Mouse (Mus musculus): Measurements from ENCODE around the gene Vars.
A peak's percentile ranks its signal among the peaks of the same experiment; 100 is the strongest.
"Not testable (repeated sequence)": the region's sequence is repeated elsewhere in the genome, so short reads cannot be mapped to it uniquely, and the experiment has no call there.

The Vars gene

DNA sequence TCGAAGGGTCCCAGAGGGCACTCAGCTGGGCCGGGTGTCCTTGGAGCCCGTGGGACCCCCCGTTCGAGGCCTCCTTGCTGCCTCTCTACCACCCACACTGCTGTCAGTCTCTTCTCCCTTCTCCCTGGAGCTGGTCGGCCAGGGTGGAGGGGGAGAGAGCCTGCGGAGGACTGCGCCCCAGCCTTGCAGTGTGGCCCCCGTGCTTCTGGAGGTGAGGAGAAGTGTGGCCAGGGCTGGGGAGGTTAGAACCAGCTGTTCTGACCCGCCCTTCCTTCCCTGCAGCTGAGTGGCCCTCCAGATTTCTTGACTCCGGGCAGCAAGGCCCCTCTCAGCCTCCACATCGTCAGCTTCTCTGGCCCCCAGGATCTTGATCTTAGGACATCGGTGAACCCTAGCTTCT lies 23.5 kb downstream of the Vars start:
- DNase-seq (ENCODE audit: low spot score), result no peak

DNA sequence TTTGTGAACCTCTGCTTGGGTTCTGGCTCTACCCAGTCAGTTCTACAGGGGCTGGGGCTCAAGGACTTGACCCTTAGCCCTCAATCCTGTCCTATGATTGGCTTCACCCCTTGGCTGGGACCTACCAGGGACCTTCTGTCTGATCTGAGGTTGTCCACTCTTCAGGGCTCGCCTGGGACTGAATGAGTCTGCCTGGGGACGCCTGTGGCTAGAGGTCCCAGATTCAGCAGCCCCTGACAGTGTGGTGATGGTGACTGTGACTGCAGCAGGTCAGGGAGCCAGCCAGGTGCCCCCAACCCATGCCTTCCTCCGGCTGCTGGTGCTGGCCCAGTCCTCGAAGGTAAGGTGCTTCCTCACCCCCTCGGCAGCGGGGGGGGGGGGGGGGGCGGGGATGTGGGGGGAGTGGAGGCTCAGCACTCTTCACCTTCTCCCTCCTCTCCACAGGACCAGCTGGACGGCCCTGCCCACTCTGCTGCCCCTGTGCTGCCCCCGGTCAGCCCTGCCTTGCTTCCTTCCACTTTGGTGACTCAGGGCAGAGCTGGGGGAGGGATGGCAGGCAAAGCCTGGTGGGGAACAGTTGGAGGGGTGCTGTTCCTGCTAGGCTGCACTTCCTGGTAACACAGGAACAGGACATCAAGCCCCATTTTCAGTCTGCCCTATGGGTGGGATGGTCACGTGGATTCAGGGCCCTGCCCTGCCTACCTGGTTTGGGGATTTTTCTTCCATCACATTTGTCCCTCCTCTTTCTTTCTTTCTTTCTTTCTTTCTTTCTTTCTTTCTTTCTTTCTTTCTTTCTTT lies 24.1 kb downstream of the Vars start:
- no peak for DNase-seq (ENCODE audit: low spot score)

DNA sequence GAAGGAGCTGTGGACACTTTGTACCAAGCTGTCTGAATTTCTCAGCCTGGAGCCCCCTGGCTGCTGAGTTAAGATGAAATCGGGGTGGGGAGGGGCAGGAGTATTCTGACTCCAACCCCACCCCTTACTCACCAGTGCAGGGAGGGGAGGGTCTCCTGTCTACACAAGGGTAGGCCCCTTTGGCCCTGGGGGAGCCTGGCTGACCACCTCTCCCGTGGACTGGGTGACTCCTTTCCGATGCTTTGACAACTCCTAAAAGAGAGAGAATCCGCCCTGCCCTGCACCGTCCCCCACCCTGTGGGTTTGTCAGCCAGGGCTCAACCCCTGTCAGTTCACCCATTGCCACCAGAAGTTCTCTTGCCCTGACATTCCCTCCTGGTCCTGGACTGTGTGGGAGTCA lies 25.4 kb downstream of the Vars start:
- DNase-seq (ENCODE audit: low spot score), result no peak

DNA sequence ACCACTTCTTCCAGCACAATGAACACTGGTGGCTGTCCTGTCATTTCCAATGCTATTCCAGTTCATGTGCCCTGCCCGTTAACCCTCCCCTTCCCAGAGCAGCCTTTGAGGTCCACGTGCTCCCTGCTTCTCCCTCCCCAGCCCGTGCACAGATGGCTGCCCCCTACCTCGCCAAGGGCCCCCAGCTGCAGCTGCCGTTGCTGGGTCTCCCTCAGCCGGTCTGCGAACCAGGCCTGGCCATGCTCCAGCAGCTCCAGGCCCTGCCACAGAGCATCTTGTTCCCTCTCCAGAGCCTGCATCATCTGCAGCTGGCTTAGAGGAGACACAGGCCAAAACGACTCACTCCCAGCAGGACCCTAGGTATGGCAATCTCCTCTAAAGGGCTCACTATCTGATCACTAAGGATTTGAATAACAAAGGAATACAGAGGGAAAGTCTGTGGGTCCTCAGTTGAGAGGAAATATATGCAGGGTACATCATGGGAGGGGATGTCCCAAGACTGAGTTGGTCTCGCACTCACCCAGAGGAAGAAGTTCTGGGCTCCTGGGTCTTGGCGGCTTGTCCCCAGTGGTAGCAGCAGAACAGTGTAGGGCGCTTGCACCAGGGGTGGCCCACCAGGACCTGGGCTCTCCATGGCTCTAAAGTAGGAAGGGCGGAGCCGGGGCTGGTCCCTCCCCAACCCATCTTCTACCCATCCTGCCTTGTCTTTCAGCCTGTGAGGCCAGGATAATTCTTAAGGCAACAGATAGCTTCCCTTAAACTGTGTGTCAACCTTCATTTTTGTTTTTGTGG lies 26.7 kb downstream of the Vars start, which contains the start of gene Sapcd1:
TSS of gene Sapcd1 (minus strand) at position 740 of the 792 bp plus-strand sequence.
- DNase-seq (ENCODE audit: low spot score), result peak; percentile 61

DNA sequence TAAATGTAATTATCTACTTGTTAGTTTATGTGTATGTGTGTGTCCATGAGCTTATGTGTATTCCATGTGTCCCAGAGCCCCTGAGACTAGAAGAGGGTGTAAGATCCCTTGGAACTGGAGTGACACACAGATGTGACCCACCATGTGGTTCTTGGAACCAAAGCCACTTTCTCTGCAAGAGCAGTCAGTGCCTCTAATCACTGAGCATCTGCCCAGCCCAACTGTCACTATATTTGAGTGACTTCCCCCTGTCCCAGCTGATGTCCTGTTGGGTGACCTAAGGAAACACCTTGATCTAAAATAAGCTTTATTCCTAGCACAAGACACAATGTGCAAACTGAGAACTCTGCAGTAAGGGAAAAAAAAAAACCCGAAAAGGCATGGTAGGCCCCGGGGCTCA lies 27.5 kb downstream of the Vars start:
- no peak for DNase-seq (ENCODE audit: low spot score)

DNA sequence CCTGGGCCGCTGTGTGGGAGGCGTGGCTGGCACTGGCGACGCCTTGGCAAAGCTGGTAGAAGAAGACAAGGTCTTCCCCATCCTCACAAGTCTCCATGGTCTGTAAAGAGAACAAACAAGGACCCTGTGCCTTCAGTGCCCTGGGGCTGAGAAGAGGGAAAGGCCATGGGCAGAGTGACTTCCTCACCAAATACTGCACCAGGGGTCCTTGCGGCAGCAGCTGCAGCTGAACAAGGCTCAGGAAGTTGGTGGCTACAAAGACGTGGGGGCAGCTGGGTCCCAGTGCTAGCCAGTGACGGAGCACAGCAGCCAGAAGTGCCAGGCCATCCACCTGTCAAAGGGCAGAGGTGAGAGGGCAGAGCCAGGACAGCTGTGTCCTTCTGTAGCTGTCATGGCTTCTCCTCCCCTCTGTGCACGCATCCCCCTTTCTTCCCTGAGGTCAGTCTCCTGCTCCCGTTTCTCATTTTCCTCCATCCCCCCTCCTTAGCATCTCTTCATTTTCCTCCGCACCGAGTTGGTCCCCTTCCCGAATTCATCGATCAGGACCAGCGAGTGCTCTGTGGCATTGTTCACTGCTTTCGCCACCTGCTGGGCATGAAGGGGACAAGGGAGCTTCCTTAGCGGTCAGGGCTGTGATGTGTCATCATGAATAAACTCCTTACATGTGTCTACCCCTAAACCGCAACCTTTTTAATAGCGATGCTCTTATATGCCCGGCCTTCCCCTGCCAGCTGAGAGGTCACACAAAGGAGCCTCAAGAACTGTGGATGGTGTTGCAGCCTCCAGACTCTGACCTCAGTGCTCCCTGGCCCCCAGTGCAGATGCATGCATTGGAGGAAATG lies 29.1 kb downstream of the Vars start:
- no peak for DNase-seq (ENCODE audit: low spot score)

DNA sequence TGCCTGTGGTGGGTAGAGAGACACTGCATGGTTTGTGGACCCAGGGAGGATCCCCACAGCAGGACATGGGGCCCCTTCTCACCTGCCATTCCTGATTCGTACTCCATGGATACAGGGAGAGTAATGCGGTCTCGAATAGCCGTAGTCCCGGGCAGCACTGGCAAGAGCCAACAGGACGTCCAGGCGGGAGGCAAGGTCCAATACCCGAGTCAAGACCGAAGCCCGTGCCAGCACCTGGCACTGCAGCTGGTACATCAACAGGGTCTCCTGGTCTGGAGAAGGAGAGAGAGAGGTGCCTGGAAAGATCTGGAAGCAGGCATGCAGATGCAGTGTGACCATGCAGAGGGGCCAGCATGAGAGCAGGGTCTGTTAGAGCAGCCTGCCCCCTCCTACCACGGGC lies 30.5 kb downstream of the Vars start:
- DNase-seq (ENCODE audit: low spot score), result no peak

DNA sequence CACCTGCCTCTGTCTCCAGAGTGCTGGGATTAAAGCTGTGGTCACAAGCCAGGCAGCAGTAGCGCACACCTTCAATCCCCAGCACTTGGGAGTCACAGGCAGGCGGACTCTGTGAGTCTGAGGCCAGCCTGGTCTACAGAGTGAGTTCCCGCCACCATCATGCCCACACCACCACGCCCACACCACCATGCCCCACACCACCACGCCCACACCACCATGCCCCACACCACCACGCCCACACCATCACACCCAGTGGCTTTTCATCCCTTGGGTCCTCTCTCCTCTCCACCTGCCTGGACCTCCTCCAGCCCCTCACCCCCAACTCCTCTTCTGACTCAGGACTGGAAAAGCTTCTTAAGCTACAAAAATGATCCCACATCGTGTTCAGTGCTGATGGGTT lies 31.1 kb downstream of the Vars start:
- no peak for DNase-seq (ENCODE audit: low spot score)

DNA sequence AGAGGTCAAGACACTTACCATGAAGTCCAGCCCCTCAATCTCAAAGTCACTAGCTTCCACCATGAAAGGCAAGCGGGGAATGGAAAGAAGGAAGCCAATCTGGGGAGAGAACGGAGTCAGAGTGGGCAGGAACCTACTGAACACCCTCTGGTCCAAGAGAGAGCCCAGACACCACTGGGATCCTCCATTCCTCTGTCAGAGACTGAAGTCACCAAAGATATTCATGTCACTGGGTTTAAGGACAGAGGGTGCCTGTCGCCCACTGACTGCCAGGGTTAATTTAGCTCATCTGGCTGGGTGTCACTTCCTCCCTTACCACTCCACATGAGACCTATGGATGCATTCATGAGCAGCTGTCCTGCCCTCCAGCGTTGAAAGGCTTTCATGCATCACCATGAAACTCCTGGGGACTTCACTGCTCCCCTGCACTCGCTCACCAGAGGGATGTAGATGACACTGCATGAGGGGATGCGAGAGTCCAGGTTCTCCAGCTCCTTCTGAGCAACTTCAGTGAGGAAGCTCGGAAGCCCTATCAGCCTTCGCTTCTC lies 31.6 kb downstream of the Vars start:
- DNase-seq (ENCODE audit: low spot score), result no peak

DNA sequence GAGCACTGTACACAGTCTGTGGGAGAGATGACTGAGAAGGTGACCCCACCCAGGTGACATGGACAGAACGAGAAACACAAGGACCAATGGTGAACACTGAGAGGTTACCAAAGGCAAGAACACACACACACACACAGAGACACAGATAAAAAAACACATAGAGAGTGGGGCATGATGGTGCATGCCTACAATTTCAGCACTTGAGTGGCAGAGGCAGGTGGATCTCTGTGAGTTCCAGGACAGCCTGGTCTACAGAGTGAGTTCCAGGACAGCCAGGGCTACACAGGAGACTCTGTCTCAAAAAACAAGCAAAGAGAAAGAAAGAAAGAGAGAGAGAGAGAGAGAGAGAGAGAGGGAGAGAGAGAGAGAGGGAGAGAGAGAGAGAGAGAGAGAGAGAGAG lies 32.9 kb downstream of the Vars start:
- not testable (repeated sequence) for DNase-seq (ENCODE audit: low spot score)

DNA sequence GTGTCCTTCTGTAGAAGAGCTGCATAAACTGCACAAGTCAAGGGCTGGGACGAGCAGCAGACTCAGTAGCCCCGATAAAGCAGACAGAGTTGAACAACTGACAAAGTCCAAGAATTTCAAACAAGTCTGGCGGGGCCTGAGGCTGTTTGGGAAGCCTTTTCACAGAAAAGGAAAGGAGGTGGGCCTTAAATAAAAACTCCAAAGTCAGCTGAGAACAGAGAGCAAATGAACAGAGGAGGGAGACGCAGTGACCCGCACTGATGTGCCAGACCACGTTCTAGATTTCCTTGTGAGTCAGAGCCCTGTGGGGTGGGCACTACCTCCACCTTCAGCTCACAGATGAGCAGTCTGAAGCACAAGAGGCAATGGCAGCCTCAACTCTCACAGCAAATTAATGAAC lies 34.1 kb downstream of the Vars start:
- DNase-seq (ENCODE audit: low spot score), result no peak

DNA sequence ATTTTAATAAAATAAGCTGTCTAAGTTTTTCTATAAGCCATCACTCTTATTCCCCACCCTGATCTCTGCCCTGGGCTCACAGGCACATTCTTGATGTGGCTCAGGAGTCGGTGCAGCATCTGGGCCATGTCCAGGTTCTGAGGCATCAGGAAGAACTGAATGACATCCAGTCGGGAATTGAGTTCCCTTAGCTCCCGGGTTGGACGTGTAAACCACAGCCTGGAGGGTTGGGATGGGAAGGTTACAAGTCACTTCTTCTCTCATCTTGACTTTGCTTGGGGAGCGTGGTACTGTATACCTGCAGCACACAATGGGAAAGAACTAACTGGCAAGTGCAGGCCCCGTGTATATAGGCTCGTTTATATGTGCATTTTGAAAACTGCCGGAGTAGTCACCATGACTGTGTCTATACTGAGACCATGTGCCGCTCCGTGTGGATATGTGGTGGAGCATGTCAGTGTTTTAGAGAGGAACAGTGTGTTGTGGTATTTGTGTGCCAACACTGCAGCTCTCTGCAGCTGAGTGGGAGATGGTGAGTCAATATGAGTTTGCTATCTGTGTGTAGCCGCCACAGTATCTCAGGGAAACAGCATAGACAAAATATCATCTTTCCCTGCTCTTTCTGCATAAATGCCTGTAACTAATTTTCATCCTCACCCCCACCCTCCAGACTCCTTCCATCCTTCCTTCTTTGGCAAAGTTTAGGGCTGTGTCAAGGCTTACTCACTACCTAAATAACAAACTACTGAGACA lies 38.5 kb downstream of the Vars start:
- DNase-seq (ENCODE audit: low spot score), result peak; percentile 54

DNA sequence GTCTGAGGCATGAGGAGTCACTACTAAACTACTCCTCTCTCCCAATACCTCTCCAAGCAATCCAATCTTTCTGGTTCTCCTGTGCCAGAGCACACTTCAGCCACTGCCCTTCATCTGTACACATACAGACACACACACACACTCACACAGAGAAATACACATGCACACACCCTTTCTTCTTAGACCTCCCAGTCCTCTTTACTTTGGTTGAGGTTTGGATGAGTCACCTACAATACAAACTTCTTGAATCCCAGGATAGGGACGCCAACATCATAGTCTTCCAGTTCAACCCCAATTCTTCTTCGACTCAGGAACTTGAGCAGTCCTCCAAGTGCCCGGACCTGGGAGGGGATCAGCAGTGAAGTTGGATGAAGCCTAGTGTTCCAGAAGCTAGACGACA lies 43.0 kb downstream of the Vars start:
- DNase-seq (ENCODE audit: low spot score), result no peak

DNA sequence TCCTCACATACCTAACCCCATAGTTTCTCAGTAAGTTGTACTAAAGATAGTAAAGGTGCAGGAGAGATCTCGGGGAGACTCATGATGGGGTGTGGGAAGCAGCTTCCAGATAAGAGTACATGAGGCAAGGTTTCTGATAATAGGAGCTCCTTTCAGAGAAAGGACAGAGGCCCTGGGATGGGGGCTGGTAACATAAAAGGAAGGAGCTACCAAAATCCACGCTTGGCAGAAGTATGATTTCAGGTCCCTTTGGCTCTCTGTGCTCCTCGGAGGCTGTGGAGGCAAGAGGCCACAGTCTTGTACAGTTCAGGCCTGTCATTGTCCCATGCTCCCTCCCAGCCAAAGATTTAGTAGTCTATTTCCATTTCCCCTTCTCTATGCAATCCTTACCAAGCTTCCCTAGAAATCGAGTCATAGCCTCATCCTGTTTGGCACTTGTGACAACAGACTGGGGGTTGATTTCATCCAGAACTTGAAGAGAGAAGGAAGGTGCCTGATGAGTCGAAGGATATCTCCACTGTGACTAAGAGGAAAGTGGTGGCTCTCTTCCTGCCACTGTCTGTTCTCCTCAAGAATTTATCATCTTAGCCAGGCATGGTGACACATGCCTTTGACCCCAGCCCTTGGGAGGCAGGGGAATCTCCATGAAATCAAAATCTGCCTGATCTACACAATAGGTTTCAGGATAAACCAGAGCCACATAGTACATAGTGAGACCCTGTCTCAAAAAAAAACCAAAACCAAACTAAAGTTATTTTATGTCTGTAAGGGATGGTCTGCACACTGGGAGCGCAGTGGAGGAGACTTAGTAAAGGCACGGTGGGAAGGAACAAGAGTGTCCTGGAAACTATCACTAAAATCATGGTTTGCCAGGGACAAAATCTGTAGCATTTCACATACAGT lies 44.4 kb downstream of the Vars start:
- no peak for DNase-seq (ENCODE audit: low spot score)

DNA sequence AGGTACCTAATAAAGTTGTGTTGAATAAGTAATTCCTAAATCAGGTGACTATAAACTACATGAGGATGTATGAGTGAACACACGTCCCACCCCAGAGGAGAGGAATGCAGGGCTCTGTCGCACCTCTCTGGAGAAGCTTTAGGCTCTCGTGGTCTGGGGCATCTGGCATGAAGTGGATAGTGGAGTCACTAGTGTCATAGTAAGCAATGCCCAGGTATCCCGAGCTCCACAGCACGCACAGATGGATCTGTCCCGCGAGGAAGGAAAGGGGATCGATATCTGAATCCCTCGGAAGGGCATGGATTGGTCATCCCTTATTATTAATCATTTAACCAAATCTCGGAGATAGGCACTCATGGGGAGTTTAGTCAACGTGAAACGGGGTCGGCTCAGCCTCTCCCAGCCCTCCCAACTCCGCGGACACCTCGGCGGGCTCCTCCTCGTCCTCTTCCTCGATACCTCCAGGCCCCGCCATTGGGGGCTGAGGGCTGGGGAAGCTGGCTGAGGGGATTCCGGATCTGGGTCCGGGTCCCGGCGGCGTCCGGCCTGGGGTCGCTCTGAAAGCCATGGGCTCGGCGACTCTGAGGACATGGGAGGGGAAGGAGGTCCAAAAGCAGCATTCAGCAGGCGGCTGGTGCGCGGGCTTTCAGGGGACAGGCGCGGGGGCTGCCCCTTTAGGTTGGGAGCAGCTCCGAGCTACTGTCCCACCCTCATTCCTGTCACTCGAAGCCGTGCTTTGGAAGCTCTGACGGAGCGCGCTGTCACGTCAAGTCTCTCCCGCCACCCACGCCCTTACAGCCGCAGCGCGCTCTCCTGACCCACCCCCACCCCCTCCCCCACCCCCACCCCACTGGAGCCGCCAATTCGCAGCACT lies 45.3 kb downstream of the Vars start:
- no peak for DNase-seq (ENCODE audit: low spot score)

DNA sequence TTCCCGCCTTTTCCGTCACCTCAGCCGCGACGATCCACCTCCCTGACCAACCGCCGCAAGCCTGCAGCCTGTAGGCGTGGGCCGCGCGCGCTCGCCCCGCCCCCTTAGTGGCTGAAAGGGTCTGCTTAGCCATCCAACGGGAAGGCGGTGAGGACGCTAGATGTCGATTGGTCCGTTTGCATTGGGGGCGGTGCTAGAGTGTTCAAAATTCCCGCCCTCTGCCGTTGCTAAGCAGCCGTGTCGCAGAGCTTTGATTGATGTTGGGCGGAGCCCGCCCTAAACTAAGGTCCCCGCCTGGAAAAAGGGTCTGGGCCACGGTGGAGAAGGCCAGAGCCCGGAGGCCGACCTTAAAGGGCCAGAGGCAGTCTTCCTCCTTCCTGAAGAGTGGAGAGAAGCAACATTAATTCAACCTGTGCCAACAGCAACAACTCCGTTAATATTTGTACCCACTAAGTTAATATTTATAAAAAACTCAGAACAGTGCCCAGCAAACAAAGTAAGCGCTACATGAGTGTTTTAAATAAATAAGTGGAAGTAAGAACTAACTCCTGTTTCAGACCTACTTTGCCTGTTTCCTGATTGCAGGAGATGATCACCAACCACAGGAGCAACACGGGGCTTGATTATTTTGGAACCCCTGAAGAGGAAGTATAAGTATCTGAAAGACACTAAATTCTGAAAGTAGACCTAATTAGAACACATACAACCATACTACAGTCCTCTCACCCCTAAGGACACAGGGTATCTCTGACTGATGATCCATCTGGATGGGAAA lies 46.1 kb downstream of the Vars start, which contains the start of gene Msh5:
TSS of gene Msh5 (minus strand) at position 65 of the 775 bp plus-strand sequence.
- peak; percentile 95 for DNase-seq (ENCODE audit: low spot score)

DNA sequence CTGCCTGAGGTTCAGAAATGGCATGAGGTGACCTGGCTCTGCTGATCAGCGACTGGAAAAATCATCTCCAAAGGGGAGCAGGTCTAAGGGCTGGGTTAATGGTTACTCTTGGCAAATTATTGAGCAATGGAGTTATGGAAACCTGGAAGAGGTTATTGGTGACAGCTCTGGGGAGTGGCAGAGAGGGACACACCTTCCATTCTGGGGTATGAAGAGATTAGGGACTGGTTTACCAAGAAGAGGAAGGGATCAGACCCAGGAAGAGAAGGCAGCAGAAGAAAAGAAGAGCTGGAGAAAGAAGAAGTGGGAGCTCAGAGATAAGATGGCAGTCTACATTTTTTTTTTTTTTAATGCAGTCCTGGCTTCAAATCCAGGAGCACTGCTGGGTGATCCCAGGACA lies 46.9 kb downstream of the Vars start:
- DNase-seq (ENCODE audit: low spot score), result no peak

DNA sequence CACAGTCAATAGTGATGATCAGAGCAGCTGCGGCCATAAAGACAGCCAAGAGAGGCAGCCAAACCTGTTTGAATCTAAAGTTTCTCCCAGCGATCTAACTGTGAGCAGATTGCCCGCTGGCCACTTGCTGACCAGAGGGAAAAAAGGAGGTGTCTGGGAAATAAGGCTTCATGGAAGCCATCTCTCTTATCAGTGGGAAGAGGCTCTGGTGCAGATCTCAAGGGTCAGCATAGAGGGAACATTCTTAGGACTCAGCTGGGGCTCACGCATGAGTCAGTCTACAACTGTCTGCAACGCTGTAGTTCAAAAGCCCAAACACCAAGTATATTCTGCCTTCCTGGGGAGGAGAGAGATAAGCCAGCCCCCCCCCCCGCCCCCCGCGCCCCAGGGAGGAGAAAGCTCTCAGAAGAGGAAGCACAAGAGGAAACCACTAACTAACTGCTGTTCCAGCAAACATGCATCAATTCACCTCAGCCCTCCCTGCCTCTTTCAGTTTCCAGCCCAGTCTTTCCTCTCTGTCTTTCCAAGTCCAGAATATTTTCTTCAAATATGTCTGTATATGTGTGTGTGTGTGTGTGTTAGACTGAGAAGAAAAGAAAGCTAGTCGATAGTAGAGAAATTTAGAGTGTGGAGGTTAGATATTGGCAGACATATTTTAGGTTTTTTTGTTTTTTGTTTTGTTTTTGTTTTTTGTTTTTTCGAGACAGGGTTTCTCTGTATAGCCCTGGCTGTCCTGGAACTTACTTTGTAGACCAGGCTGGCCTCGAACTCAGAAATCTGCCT lies 47.6 kb downstream of the Vars start:
- DNase-seq (ENCODE audit: low spot score), result no peak

All from layer of hippocampus, adult 11-12 months (tissue).